Mouse (Mus musculus): ENCODE results near the gene Clstn3.

The Clstn3 gene

DNA sequence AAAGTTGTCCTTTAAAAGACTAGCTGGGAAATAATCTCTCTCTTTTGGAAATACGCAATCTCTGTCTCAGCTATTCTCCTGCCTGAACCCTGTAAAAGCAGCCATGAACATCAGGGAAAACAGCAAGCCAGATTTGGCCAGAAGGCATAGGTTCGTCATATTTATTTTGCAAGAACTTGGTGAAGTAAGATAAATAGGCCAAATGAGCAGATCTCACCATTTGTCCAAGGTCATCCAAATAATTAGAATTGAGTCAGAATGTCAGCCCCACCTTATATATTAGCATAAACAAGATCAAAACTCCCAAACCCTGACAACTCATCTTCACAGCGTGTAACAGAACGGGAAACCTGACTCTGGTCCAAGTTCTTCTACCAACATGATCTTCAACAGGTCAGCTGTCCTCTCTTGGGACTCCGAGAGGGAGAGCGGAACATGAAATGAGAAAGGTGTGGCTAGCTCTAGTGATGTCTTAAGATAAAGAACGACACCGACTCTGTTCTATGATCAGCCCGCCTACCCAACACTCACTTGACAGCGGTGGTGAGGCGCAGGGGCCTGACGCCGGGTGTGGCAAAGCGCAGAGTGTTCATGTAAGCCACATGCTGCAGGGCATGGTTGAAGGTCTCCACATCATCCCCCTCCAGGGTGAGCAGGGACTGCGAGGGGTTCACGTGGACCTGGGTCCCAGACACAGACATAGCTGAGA is 15.5 kb downstream of the Clstn3 start:
- no peak for DNase-seq (ENCODE audit: low spot score in 2 of 2)

DNA sequence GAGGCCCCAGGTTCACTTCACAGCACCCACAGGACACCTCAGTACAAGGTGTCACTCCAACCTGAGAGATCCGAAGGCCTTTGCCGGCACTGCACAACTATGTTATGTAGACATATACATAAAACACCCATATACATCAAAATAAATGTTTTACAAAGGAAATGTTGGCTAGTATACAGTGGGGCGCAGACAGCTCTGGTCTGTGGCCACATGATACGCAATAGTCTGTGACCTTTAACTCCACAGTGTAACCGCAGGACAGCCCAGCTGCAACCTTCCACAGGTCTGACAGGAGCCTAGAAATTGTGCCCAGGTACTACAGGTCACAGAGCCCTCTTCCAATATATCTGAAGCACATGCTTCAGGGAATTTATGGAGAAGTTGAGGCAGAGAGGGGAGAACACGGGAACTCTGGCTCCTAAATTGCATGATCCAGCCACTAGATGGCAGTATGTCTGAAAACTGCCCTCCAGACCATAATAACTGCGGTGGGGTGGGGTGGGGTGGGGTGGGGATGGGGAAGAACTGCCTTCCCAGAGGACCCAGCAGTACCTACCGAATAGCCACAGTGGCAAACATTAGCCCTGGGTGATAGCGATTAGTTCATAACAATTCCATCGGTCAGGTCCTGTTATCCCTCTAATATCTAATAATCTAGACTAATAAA is 16.3 kb downstream of the Clstn3 start:
- no peak for DNase-seq (ENCODE audit: low spot score in 2 of 2)

DNA sequence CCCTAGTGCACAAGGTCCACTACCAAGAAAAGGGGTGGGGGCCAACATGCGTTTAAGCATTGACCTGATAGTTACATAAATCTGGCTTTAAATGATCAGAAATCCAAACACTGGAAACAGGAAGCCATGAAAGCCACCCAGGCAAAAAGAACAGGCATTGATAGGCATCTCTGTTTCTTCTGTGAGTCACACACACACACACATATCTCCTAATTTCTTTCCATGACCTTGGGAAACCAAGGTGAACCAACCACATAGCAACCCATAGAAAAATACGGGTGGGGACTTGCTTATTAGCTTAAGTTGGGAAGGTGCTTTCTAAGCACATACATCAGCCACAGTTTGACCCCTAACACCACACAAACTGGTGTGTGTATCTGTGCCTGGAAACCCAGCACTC is 17.2 kb downstream of the Clstn3 start:
- DNase-seq (ENCODE audit: low spot score in 2 of 2), result no peak

DNA sequence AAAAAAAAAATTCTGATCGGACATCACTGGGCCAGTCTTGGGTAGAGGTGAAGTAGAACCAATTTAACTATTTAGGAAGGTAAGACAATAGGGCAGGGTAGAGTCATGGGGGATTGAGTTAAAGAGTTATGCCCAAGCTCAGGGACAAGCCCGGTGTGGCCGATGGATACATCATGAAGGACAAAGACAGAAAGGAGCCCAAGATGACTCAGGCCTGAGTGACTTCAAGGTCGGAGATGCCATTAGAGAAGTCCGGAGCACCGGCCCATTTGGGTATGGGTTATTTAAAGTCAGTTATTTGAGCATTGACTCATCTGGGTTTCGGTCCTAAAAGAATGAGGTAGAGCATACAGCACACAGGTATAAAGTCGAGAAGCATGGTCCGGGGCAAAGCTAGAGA is 18.1 kb downstream of the Clstn3 start:
- no peak for DNase-seq (ENCODE audit: low spot score in 2 of 2)

DNA sequence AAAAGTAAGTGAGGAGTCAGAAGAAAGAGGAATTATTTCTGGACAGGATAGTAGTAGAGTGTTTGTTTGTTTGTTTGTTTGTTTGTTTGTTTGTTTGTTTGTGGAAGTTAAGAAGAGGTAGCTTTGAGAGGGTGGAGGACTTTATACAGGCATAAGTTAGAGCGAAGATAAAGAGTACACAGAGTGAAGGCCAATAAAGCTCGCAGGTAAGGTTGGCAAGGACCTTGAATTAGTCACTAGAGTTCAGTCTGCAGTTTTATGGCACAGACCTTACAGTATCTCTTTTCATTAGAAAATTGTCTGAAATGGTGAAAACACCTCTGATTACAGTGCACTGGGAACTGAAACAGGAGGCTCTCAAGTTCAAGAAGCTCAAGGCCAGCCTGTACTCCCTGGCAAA is 18.6 kb downstream of the Clstn3 start:
- DNase-seq (ENCODE audit: low spot score in 2 of 2), result no peak

DNA sequence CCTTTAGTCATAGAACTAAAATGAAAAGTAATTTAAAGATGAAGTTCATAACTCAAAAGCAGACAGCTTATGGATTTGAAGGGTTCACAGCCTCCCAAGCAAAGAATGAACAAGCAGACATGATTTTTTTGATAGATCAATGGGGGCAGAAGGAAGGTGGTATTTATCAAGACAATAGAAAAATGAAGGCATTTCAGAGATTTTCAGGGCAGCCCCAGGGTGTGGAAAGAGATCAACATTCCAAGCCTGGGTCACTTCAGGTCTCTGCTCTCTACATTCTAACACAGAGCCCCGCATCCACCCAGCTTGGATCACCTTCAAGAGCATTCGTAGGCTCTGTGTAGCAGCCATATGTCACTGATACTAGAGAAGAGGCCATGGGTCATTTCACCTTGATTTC is 21.3 kb downstream of the Clstn3 start:
- DNase-seq (ENCODE audit: low spot score in 2 of 2), result no peak

DNA sequence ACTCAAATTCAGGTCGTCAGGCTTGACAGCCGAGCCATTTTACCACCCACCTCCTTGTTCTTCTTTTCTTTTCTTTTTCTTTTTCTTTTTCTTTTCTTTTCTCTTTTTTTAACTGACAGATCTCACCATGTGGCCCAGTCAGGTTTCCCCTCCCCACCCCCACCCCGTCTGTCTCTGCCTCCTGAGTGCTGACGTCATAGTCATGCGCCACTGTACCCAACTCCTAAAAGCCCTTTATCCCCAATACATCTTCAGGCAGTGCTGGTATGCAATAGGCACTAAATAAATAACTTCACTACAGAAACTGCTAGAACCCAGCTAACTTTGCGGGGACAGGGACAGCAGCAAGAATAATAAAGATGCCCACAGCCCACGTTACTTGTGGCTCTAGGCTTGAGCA is 28.3 kb downstream of the Clstn3 start:
- no peak for DNase-seq (ENCODE audit: low spot score in 2 of 2)

DNA sequence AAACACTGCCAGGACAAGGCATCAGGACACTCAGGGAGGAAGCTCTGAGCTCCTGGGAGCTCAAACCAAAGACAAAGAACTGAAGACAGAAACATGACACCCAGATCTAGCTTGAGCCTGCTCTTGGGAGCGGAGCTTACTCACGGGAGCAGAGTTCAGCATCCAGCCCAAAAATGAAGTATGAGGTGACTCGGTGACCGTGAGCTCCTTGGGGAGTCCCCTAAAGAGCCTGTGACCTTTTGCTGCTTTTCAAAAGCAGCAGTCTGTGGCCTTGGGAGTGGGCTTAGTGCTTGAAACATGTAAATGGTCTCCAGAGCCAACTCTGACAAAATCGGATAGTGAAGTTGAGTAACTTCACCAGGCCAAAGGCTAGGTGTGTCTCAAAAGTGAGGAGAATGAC is 29.4 kb downstream of the Clstn3 start:
- no peak for DNase-seq (ENCODE audit: low spot score in 2 of 2)

DNA sequence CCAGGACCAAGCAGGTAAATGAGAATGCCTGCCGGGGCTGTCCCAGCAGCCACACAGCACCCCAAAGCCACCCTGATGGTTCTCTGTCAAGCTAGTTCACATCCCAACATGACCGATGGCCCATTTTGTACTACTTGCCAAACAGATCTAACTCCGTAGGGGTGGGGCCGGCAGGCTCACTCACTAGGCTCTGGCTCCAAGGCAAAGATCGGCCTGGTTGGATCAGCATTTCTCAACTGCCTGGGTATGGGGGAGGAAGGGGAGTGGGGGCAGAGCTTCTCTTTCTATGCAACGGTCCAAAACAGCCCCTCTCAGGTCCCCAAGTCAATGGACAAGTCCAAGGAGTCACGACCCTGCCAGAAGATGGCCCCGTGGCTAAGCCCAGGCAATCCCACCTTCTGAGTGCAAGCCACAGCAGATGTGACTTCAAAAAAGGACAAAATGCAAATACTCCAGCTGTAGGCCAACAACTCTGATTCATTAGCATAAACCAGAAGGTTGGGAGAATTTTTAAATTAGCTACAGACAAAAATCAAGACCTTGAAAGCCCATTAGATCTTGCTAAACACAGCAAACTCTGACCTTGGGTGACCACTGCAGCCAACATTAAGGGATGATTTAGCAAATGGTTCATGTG is 30.8 kb downstream of the Clstn3 start:
- DNase-seq (ENCODE audit: low spot score in 2 of 2), result no peak

DNA sequence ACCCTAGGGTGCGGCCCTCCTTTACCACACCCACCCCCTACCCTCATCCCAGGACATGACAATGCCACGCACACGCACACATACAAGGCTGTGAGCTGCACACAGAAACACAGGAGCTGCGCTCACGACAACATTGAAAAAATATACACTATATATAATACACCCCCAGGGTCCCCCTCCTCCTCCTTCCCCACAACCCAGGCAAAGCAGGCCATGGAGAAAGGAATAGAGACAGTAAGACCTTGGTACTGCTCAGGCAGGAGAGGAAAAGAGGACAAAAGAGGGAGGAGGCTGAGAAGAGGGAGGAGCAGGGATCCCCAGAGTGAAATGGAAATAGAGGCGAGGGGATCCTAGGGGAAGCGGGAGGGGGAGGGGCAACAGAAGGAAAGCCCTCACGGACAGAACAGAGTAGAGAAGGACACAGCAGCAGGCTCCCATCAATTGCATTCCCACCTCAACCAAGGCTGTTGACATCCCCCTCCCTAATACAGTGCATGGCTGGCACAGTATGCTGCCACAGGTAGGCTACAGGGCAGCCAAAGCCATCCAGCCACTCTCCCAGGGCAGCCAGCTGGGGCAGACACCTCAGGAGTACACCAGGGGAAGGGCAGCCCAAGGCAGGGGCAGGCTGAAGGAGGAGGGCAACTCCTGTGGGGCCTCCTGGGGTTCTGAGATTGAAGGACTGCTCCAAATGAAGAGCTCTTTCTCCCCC is 33.7 kb downstream of the Clstn3 start:
- DNase-seq (ENCODE audit: low spot score in 2 of 2), result no peak

DNA sequence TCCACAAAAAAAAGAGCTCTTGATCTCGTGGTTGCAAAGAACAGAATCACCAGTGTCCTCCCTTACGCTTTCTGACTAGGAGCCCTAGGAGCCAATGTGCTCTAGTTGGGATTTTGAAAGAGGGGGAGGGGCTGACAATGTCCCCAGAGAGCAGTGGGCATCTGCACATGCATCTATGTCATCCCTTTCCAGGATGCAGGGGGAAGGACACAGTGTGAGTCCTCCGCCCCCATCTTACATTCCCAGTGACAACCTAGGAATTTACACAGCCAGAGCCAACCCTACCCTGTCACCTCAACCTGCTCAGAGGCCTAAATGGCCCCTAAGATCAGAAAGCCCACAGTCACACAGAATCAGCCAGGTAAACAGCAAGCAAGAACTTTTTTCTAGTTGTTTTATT is 34.2 kb downstream of the Clstn3 start:
- no peak for DNase-seq (ENCODE audit: low spot score in 2 of 2)

DNA sequence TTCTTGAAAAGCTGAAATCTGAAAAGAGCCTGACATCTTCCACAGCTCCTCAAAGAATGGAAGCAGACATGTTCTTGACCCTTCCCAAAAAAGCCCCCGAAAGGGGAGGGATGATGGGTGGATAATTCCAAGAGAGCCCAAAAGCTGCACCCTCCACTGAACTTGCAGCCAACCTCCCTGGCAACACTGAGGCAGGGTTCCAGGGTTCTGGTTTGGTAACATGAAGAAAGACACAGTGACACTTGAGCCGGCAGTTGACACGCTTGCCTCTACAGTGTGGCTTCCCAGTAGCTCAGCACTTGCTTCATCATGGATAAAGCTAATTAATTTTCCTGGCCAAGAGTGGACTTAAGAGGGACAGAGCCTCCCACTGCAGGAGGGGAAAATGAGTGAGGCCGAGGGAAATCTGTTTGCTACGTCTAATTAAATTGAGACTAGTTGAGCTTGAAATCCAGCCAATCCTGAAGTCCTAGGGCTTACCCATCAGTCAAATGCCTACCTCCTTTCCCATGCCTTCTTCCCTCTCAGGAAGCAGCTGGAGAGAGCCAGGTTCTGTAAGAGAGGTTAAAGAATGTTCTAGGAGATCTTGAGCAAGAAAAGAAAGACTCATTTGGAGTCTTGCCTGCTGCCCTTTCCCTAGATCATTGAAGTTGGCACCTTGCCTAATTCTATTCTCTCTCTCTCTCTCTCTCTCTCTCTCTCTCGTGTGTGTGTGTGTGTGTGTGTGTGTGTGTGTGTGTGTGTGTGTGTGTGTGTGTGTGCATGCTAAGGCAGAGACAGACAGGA is 36.6 kb downstream of the Clstn3 start:
- no peak for DNase-seq (ENCODE audit: low spot score in 2 of 2)

DNA sequence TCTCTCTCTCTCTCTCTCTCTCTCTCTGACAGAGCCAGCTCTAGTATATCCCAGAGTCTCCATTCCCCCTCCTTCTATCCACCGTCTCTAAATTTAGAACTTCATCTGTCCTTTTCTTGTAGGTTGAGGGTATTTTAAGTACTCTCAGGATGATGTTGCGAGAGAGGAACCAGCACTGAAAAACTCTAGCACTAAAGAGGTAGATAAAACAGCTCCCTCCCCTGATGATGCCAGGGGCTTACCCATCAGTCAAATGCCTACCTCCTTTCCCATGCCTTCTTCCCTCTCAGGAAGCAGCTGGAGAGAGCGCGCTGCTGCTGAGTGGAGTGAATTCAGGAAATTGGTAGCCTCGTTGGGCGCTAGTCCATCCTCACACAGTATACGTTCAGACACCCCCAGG is 37.3 kb downstream of the Clstn3 start:
- DNase-seq (ENCODE audit: low spot score in 2 of 2), result no peak

DNA sequence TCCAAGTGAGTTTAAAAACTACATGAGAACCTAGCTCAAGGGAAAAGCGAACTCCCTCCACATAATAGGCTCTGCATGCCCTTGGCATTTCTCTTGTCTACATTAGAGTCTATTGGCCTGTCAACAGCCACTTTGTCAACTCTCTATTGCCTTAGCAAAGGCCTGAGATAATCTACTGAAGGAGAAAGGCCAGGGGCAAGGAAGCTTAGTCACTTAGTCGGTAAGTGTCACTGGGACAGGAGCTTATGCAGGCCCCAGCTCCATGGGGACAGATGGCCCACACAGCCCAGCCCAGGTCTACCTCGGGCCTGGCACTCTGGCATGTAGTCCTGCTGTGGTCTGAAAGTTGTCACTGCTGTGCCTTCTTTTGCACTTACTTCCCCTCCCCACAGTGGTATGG is 38.0 kb downstream of the Clstn3 start:
- no peak for DNase-seq (ENCODE audit: low spot score in 2 of 2)

DNA sequence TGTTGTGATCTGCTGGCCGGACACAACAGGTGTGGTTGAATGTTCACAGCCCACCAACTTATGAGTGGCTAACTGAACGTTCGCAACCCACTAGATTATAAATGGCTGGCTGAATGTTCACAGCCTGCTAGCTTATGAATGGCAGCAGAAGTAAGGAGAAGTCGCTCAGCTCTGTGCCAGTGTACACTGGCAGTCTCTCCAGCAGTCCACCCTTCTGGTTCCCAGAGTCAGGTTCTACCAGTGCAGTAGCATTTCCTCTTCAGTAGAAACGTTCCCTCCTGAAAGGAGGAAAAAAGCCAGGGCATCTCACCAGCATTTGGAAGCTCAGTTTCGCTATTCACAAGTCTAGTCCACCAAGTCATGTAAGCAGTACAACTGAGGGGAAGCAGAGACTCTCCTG is 39.1 kb downstream of the Clstn3 start:
- DNase-seq (ENCODE audit: low spot score in 2 of 2), result no peak

DNA sequence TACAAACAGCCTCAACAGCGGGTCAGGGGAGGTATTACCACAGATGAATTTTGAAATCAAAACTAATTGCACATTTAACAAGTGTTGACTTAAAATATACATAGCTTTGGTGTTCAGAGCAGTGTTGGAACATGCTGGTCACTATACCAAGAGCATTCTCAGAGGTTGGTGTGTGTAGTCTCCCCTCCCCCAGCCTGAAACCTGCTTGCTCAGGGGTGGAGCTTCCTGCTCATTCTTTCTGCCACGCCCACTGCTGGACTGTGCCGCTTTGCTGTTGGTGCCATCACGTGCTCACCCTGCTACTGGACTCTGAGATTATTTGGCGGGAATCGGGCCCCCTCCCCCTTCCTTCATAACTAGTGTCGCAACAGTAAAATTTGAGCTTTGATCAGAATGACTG is 39.6 kb downstream of the Clstn3 start:
- DNase-seq (ENCODE audit: low spot score in 2 of 2), result peak in 1 of 2 experiments; percentile 14

DNA sequence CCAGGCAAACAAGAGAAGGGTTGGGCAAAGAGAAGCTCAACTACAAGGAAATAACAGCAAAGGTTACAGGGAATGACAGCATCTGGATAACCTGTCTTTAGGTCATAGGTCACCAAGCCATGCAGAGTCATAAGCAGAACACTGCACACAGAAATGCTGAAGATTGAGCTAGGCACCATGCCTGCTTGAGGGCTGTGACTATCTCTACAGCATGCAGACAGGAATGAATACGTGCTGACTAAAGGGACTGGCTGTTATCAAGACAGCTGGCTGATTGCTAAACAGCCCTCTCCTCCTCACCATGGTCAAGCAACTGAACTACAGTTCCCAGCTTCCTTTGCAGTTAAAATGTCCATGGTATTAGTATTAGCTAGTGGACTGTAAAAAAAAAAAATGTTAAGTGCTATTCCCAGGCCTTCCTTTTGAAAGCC is 40.5 kb downstream of the Clstn3 start:
- no peak for DNase-seq (ENCODE audit: low spot score in 2 of 2)

DNA sequence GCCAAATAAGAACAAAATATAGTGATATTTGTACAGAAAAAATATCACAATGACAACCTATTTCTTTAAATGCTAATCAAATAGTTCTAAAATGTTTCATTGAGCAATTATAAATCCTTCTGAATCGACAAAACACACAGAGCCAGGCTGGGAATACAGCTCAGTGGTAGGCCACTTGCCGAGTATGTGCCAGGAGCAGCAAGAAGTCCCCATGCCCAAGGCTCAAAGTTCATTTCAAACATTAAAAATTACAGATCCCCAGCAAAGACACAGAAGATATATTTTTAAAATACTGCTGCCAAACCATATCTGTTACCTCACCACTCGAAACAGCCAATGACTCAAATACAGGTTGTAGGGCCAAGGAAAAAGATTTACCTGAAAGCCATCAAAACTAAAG is 45.9 kb downstream of the Clstn3 start:
- DNase-seq (ENCODE audit: low spot score in 2 of 2), result no peak

DNA sequence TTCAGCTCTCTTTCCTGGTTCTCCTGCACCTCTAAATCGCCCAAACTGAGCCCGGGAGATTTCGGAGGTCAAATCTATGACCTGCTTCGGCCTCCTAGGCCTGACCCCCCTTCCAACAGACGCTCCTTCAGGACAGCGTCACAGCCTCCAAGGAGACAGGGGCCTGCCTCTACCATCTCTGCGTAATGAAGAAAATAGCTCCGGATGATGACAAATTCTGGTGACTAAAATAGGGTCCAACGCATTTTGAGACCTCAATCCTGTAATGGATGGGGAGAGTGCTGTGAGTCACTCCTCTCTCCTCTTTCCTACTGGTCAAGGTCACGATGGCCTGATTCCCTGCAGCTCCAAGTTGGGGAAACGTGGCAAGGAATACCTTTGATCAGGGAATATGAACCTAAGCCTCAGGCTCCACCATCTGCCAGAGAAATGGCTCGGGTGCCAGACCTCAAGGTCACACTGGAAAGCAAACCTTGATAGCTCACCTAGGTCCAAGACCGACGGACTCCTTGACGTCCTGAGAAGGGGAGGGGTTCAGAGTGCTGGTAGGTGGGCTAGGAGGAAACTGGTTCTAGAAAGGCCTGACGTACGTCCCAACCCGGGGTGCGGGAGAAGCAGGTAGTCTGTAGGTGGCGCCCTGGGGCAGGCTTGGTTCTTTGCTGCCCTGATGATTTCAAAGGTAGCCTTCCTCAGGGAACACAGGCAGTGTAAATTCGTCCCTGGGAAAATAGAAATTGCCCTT is 49.1 kb downstream of the Clstn3 start:
- peak; percentile 68 to 78 for DNase-seq (ENCODE audit: low spot score in 2 of 2)

DNA sequence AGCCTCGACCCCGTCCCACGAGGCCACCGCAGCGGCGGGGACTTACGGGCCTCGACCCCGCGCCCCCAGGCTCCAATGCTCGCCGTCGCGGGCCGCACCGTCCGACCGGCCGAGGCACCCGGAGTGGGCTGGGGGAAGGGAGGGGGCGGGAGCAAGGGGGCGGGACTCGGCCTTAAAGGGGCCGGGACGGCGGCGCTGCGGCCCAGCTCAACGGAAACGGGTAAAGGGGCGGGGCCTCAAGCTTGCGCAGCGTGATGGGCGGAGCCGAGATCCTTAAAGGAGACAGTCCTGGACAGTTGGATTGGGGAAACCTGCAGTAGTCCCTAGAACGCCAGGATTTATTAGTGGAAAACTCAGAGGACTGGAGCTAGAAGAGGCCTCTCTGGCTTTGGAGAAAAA is 49.7 kb downstream of the Clstn3 start, which contains the start of gene Pex5:
Gene Pex5, minus strand, starts transcription at position 141 of the 399 bp plus-strand sequence.
- peak; percentile 90 to 91 for DNase-seq (ENCODE audit: low spot score in 2 of 2)
